Mouse (Mus musculus): ENCODE data around the gene Errfi1.

DNA sequence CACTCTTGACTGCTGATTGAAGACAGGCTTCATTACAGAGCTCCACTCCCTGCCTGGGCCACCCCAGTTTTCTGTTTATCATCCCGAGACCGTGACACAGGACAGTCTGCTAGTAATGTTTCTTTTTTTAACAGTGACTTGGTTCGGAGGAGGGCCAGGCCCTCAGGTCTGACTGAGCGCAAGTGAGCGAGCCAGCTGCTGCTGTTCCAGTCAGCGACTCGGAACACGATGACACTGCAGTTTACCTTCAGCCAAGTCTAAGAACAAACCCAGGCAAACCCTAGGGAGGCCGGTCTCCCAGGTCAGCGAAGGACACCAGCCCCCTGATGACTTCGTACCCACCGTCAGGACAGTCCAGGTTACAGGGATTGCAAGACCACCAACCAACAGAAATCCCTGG is 48.3 kb downstream of the Errfi1 start:
- TF ChIP-seq CTCF (IDR thresholded peaks at IDR 0.05; ENCODE audit: borderline replicate concordance, extremely low read depth, insufficient read depth, insufficient read length), result no peak
- TF ChIP-seq POLR2A (IDR thresholded peaks at IDR 0.05; ENCODE audit: borderline replicate concordance, extremely low read depth, insufficient read depth, insufficient read length, poor library complexity, severe bottlenecking), result no peak

All from brain, embryonic 14.5 days (tissue).